Mouse (Mus musculus): ENCODE data around the gene Gm4707. TPM values are rescaled to one million over a fixed set of nuclear protein-coding genes. Genes with fewer than 3 reads are reported as not detected.

Gene Gm4707
- total RNA-seq (2023): 10 to 100 TPM in 1 of 2 experiments, 1 to 10 TPM in 1; 8.0 to 14.5 TPM

GRCm38 (mm10) chr17:71459818-71460217 lies at the start of gene Gm4707:
TSS of gene Gm4707 (minus strand) at chr17:71459918.

DNA sequence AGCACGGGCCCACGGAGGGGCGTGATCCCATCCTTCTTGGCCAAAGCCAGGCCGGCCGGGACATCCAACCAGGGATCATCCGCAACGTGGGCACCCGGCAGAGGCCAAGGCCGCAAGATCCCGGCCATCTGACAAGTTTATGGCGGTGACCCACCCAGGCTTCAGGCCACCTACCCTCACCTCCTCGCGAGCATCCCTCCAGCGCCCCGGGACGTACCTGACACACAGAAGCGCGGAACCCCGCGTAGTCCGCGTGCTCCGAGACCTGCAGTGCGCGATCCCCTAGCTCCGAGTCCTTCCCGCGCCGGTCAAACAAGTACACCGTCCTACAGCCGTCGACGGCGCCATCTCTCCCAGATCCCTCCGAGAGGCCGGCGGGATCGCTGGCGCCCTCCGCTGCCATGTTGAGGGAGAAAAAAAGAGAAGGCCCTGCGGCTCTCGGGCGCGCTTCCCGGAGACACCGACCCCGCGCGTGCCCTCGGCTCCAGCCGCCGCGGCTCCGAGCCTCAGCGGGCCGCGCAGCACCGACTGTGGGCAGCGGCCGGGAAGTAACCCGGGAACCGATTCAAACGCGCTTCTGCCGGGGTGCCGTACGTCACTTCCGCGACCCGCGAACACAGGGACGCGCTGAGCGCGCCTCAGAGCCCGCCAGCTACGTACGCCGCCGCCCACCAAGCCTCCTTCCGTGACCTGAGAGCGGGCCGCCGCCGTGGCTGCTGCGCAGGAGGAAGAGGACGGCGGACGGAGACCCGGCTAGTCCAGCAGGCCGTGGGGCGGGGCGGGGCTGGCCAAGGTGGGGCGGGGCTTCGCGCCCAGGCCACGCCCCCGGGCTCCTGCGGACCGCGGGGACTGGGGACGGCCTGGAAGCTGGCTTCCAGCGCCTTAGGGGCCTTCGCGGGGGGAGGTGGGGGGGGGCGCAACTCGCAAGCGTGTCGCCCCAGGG lies 15.3 kb upstream of the Gm4707 start, which contains the start of gene Smchd1:
Smchd1 (minus strand) TSS at position 582 of the 943 bp plus-strand sequence.

Other genes starting within 250 kb of the Gm4707 start
- 100 to 1,000 TPM; 200 to 228 TPM for gene Emilin2, start 147.9 kb downstream of the Gm4707 start, total RNA-seq (2023)
- gene Smchd1, start 15.4 kb upstream of the Gm4707 start, total RNA-seq (2023): 10 to 100 TPM; 68.7 to 81.9 TPM
- gene Ndc80, start 66.9 kb upstream of the Gm4707 start, total RNA-seq (2023): 10 to 100 TPM; 31.6 to 35.5 TPM
- gene Spdya, start 92.1 kb upstream of the Gm4707 start, total RNA-seq (2023): under 1 TPM in 1 of 2 experiments, not detected in 1; 0.22 TPM
- 10 to 100 TPM; 20.1 to 20.7 TPM for gene Wdr43, start 156.0 kb upstream of the Gm4707 start, total RNA-seq (2023)
- not detected for gene Togaram2, start 213.3 kb upstream of the Gm4707 start, total RNA-seq (2023)

All from neutrophil, adult 83 days (primary cell).